Mouse (Mus musculus) adrenal gland, adult (tissue): ENCODE data around the gene B4galt2.

Experiments
- DNase-seq, 2 experiments: peaks; one replicate each; pipeline ENCODE4 v3.0.0; 2022 to 2023; ENCODE audit warnings: low spot score in 1 of 2; ENCODE audit not compliant: inconsistent age in 2 of 2

The B4galt2 gene

GRCm38 (mm10) chr4:117882701-117883691 is at the start of gene B4galt2:
Gene B4galt2 (minus strand): TSS chr4:117883487.
- peak; percentile 71 to 87 for DNase-seq

GRCm38 (mm10) chr4:117929391-117929881 is 46.1 kb upstream of the B4galt2 start, which contains the start of gene Artn:
Gene Artn (minus strand): TSS chr4:117929763.
- peak; percentile 38 to 62 for DNase-seq

- DNase-seq: peak; percentile 65 to 88
These were observed 45.5 kb upstream of the B4galt2 start for GRCm38 (mm10) chr4:117928699-117929241.

GRCm38 (mm10) chr4:117928234-117928633 is 44.9 kb upstream of the B4galt2 start:
- DNase-seq: peak in 1 of 2 experiments; percentile 54

- peak; percentile 48 to 69 for DNase-seq
These were observed 43.5 kb upstream of the B4galt2 start for GRCm38 (mm10) chr4:117926545-117927482.

- no peak for DNase-seq
These were observed 41.6 kb upstream of the B4galt2 start for GRCm38 (mm10) chr4:117924916-117925315.

GRCm38 (mm10) chr4:117923450-117923849 is 40.2 kb upstream of the B4galt2 start:
- no peak for DNase-seq

- DNase-seq: no peak
These were observed 38.1 kb upstream of the B4galt2 start for GRCm38 (mm10) chr4:117921358-117921757.

GRCm38 (mm10) chr4:117918762-117919161 is 35.5 kb upstream of the B4galt2 start:
- no peak for DNase-seq

GRCm38 (mm10) chr4:117918261-117918660 is 35.0 kb upstream of the B4galt2 start:
- DNase-seq: no peak

- DNase-seq: no peak
These were observed 34.6 kb upstream of the B4galt2 start for GRCm38 (mm10) chr4:117917847-117918246.

GRCm38 (mm10) chr4:117917402-117917801 is 34.1 kb upstream of the B4galt2 start:
- DNase-seq: no peak

- no peak for DNase-seq
These were observed 33.1 kb upstream of the B4galt2 start for GRCm38 (mm10) chr4:117916386-117916785.

GRCm38 (mm10) chr4:117915489-117916105 is 32.3 kb upstream of the B4galt2 start:
- no peak for DNase-seq

GRCm38 (mm10) chr4:117914591-117915442 is 31.5 kb upstream of the B4galt2 start, which contains the start of gene Ipo13:
Gene Ipo13 (minus strand): TSS chr4:117914999.
- DNase-seq: peak; percentile 94 to 99

- no peak for DNase-seq
These were observed 30.7 kb upstream of the B4galt2 start for GRCm38 (mm10) chr4:117914031-117914430.

- no peak for DNase-seq
These were observed 30.1 kb upstream of the B4galt2 start for GRCm38 (mm10) chr4:117913421-117913820.

GRCm38 (mm10) chr4:117912685-117913273 is 29.5 kb upstream of the B4galt2 start:
- DNase-seq: no peak

- DNase-seq: no peak
These were observed 28.9 kb upstream of the B4galt2 start for GRCm38 (mm10) chr4:117912131-117912561.
